Mouse (Mus musculus) stomach, postnatal 0 days (tissue): ENCODE results near the gene Spem1.

ENCODE experiments used
- CTCF ChIP-seq: IDR thresholded peaks from 2 replicates; pipeline ENCODE4 v1.5.1; 2016; ENCODE audit warnings: antibody characterized with exemption, low read depth, mild to moderate bottlenecking, moderate library complexity
- EP300 ChIP-seq: optimal IDR thresholded peaks from 2 replicates; pipeline ENCODE3; 2016; ENCODE audit warnings: antibody characterized with exemption

DNA sequence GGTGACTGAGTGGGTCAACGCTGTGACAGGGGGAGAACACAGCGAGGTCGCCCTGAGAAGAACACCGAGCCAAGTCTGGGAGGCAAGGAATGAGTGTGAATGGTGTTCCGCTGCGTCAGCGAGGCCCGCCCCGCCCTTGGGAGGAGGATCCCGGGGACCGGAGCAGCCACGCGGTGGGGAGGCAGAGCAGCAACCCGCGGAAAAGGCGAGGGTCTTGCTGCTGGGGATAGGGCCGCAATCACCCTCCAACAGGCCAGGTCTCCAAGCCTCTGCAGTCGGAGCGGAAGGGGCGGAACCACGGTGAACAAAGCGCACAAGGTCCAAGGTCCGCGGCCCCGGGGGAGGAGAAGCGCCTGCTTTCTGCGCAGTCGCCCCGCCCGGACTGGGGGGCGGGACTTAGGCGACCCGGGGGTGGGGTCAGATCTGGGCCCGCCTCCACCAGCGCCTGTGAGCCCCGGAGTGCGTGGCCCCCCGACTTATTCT lies 24.3 kb upstream of the Spem1 start, which contains the start of gene Plscr3:
- TF ChIP-seq CTCF, result peak; percentile 30; the same call in 1 of the 2 replicates
- TF ChIP-seq EP300, result no peak
